Mouse (Mus musculus): ENCODE measurements at regions not wholly inside any gene's neighbourhood (a gene's known extent, or its start where the extent isn't known, plus 50 kb on each side); places are given as distances from the start of the nearest gene placed in this dataset.

- no peaks in the 10 kb centered on the region; the same call in 1 of the 2 replicates for H3K4me1 ChIP-seq (ENCODE audit: control insufficient read depth, insufficient read depth, low read length)
- H3K27ac ChIP-seq (ENCODE audit: insufficient read depth, low read length) = no peak overlapping the region
- no peak overlapping the region for H3K4me3 ChIP-seq (ENCODE audit: insufficient read depth, low read length)
- TF ChIP-seq CTCF (IDR thresholded peaks at IDR 0.05; ENCODE audit: extremely low read depth, insufficient read depth, low read length) (no peak), POLR2A (IDR thresholded peaks at IDR 0.05; ENCODE audit: extremely low read depth, insufficient read depth, low read length) (no peak)
These were observed 395.1 kb upstream of the Klf4 start for GRCm38 (mm10) chr4:55927391-55927790.

- H3K4me3 ChIP-seq (ENCODE audit: insufficient read depth, low read length) = no peak overlapping the region
- H3K27ac ChIP-seq (ENCODE audit: insufficient read depth, low read length) = no peak overlapping the region
- H3K4me1 ChIP-seq (ENCODE audit: control insufficient read depth, insufficient read depth, low read length) = no peaks in the 10 kb centered on the region; the same call in 1 of the 2 replicates
- no peak for TF ChIP-seq CTCF (IDR thresholded peaks at IDR 0.05; ENCODE audit: extremely low read depth, insufficient read depth, low read length)
- no peak for TF ChIP-seq POLR2A (IDR thresholded peaks at IDR 0.05; ENCODE audit: extremely low read depth, insufficient read depth, low read length)
These were observed 392.7 kb upstream of the Klf4 start for GRCm38 (mm10) chr4:55924974-55925373.

GRCm38 (mm10) chr4:55921217-55921616 is 389.0 kb upstream of the Klf4 start:
- Histone ChIP-seq H3K4me3 (ENCODE audit: insufficient read depth, low read length) (no peak overlapping the region), H3K4me1 (ENCODE audit: control insufficient read depth, insufficient read depth, low read length) (no peaks in the 10 kb centered on the region), H3K27ac (ENCODE audit: insufficient read depth, low read length) (no peak overlapping the region)
- no peak for TF ChIP-seq POLR2A (IDR thresholded peaks at IDR 0.05; ENCODE audit: extremely low read depth, insufficient read depth, low read length)
- TF ChIP-seq CTCF (IDR thresholded peaks at IDR 0.05; ENCODE audit: extremely low read depth, insufficient read depth, low read length) = no peak

GRCm38 (mm10) chr4:55894116-55894885 is 362.0 kb upstream of the Klf4 start:
- H3K27ac ChIP-seq (ENCODE audit: insufficient read depth, low read length) = no peak overlapping the region
- TF ChIP-seq CTCF (IDR thresholded peaks at IDR 0.05; ENCODE audit: extremely low read depth, insufficient read depth, low read length) (no peak), POLR2A (IDR thresholded peaks at IDR 0.05; ENCODE audit: extremely low read depth, insufficient read depth, low read length) (no peak)

DNA sequence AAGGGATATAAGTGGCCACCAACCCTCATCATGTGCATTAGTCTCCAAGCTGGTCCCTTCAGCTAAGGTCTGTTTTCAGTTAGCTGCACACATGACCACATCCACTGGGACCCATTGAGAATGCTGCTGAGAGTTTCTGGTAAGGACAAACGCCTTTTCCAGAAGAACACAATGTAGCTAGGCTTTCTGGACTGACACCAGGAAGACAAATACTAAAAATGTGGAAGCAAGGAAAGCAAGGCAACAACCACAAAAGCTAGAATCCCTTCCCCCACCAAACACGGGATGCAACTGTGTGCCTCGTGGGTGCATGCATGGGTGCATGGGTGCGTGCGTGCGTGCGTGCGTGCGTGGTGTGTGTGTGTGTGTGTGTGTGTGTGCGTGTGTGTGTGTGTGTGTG is 359.4 kb upstream of the Klf4 start:
- no peak overlapping the region for H3K4me3 ChIP-seq (ENCODE audit: insufficient read depth, low read length)
- no peak overlapping the region for H3K27ac ChIP-seq (ENCODE audit: insufficient read depth, low read length)
- no peak for TF ChIP-seq CTCF (IDR thresholded peaks at IDR 0.05; ENCODE audit: extremely low read depth, insufficient read depth, low read length)
- H3K4me1 ChIP-seq (ENCODE audit: control insufficient read depth, insufficient read depth, low read length) = no peaks in the 10 kb centered on the region

More at GRCm38 (mm10) chr4:55894116-55894885, 362.0 kb upstream of the Klf4 start:
- Histone ChIP-seq H3K4me1 (ENCODE audit: control insufficient read depth, insufficient read depth, low read length) (no peaks in the 10 kb centered on the region), H3K4me3 (ENCODE audit: insufficient read depth, low read length) (no peak overlapping the region)

DNA sequence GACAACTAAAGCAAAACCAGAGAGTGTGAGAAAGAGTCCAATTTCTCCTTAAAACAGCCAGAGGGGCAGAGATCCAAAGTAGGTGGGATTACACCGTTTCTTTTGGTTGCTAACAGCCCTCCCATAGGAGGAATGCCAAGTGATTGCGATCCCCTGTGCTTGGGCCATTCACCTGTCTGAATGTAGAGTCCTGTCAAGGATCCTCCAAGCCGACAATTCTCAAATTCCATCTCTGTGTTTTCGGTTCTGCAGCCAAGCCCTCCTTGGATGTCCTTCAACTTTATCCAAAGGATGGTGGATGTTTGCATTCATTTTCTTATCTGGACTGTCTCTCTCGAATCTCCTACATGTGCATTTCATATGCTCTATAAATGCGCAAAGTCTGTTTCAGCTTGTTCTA is 355.3 kb upstream of the Klf4 start:
- Histone ChIP-seq H3K27ac (ENCODE audit: insufficient read depth, low read length) (no peak overlapping the region), H3K4me1 (ENCODE audit: control insufficient read depth, insufficient read depth, low read length) (no peaks in the 10 kb centered on the region), H3K4me3 (ENCODE audit: insufficient read depth, low read length) (no peak overlapping the region)
- TF ChIP-seq POLR2A (IDR thresholded peaks at IDR 0.05; ENCODE audit: extremely low read depth, insufficient read depth, low read length) = no peak
- TF ChIP-seq CTCF (IDR thresholded peaks at IDR 0.05; ENCODE audit: extremely low read depth, insufficient read depth, low read length) = no peak

DNA sequence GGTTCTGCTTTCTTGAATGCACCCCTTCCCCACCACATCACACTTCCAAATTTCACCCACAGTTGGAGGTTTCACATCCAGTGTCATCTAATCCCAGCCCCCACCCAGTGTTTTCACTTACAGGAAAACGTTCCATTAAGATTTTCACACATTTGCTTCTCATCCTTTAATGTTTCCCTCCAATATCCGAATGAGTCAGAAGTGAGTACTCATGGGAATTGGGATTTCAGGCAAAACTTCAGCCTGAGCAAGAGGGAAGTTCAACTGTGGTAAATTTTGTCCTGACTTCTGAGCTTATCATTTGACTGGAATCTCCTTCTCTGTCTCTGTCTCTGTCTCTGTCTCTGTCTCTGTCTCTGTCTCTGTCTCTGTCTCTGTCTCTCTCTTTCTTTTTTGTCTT is 350.3 kb upstream of the Klf4 start:
- TF ChIP-seq POLR2A (IDR thresholded peaks at IDR 0.05; ENCODE audit: extremely low read depth, insufficient read depth, low read length) = no peak
- TF ChIP-seq CTCF (IDR thresholded peaks at IDR 0.05; ENCODE audit: extremely low read depth, insufficient read depth, low read length) = no peak
- Histone ChIP-seq H3K4me1 (ENCODE audit: control insufficient read depth, insufficient read depth, low read length) (no peaks in the 10 kb centered on the region), H3K4me3 (ENCODE audit: insufficient read depth, low read length) (no peak overlapping the region), H3K27ac (ENCODE audit: insufficient read depth, low read length) (no peak overlapping the region)

DNA sequence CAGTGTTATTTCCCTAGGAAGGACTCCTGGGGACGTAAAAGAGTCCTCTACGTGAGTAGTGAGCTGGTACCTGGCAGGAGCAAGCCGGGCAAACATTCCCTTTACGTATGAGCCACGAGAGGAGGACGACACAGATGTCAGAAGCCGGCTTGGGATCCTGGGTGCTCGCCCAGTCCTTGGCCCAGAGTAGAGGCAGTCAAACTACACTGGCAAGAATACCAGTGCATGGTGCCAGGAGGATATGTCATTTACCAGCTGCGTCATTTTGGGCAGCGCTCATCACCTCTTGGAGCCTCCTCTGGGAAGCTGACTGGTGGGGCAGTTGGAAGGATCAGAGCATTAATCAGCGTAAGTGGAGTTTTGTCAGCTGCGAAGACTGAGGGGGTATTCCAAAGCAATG is 343.0 kb upstream of the Klf4 start:
- Histone ChIP-seq H3K27ac (ENCODE audit: insufficient read depth, low read length) (no peak overlapping the region), H3K4me1 (ENCODE audit: control insufficient read depth, insufficient read depth, low read length) (peaks cover 1% of the 10 kb centered on the region; the same call in 1 of the 2 replicates), H3K4me3 (ENCODE audit: insufficient read depth, low read length) (no peak overlapping the region)
- TF ChIP-seq CTCF (IDR thresholded peaks at IDR 0.05; ENCODE audit: extremely low read depth, insufficient read depth, low read length) (no peak), POLR2A (IDR thresholded peaks at IDR 0.05; ENCODE audit: extremely low read depth, insufficient read depth, low read length) (no peak)

GRCm38 (mm10) chr4:55874875-55875274 is 342.6 kb upstream of the Klf4 start:
- Histone ChIP-seq H3K4me1 (ENCODE audit: control insufficient read depth, insufficient read depth, low read length) (peaks cover 1% of the 10 kb centered on the region; the same call in 1 of the 2 replicates), H3K27ac (ENCODE audit: insufficient read depth, low read length) (no peak overlapping the region), H3K4me3 (ENCODE audit: insufficient read depth, low read length) (no peak overlapping the region)
- no peak for TF ChIP-seq CTCF (IDR thresholded peaks at IDR 0.05; ENCODE audit: extremely low read depth, insufficient read depth, low read length)
- TF ChIP-seq POLR2A (IDR thresholded peaks at IDR 0.05; ENCODE audit: extremely low read depth, insufficient read depth, low read length) = no peak

GRCm38 (mm10) chr4:55874276-55874675 is 342.0 kb upstream of the Klf4 start:
- no peak for TF ChIP-seq CTCF (IDR thresholded peaks at IDR 0.05; ENCODE audit: extremely low read depth, insufficient read depth, low read length)
- TF ChIP-seq POLR2A (IDR thresholded peaks at IDR 0.05; ENCODE audit: extremely low read depth, insufficient read depth, low read length) = no peak
- Histone ChIP-seq H3K4me3 (ENCODE audit: insufficient read depth, low read length) (no peak overlapping the region), H3K27ac (ENCODE audit: insufficient read depth, low read length) (no peak overlapping the region), H3K4me1 (ENCODE audit: control insufficient read depth, insufficient read depth, low read length) (peaks cover 1% of the 10 kb centered on the region; the same call in 1 of the 2 replicates)
